Mouse (Mus musculus): Measurements from ENCODE around the gene Nlrp6.
"Not testable (repeated sequence)": the region's sequence is repeated elsewhere in the genome, so short reads cannot be mapped to it uniquely, and the experiment has no call there.

DNA sequence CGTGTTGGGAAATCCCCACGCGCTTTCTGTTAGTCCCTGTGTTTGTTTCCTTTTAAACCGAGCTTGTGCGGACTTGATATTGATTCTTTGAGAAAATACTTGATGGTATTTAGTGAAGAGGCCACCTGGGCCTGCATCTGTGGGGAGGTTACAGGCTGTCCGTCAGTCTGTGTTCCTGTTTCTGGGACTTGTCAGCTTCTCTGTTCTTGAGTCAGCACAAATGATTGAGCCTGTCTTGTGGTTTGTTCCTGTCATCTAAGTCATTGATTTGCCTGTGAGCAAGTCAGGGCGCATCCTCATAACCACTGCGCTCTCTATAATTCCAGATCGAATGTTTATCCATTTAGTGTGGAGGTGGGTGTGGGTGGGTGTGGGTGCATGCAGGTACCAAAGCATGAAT lies 56.0 kb downstream of the Nlrp6 start:
- not testable (repeated sequence) for TF ChIP-seq POLR2A (IDR thresholded peaks at IDR 0.05; ENCODE audit: control insufficient read depth, low read depth, low read length); CTCF (IDR thresholded peaks at IDR 0.05; ENCODE audit: control insufficient read depth, insufficient read depth, insufficient replicate concordance, low read depth, low read length)

All from testis, adult 2 months (tissue).